Mouse (Mus musculus) cortical plate, adult 2 months (tissue): ENCODE results near the gene Nop10. TPM values are rescaled to one million over a fixed set of nuclear protein-coding genes. Genes with fewer than 3 reads are reported as not detected.
A peak's percentile ranks its signal among the peaks of the same experiment; 100 is the strongest.

Experiments used
- H3K27ac ChIP-seq: fragments of 200-500 bp; 2 replicates; pipeline ENCODE4 v1.5.1; 2012; ENCODE audit warnings: low read length, control low read depth, inconsistent platforms; ENCODE audit not compliant: insufficient read depth
- H3K4me1 ChIP-seq: fragments of 200-500 bp; 2 replicates; pipeline ENCODE4 v1.6.1; 2011; ENCODE audit warnings: low read length; ENCODE audit not compliant: control insufficient read depth, insufficient read depth
- H3K4me3 ChIP-seq: fragments of 200-500 bp; 2 replicates; pipeline ENCODE4 v1.5.1; 2011; ENCODE audit warnings: mild to moderate bottlenecking, low read length, control low read depth; ENCODE audit not compliant: insufficient read depth
- CTCF ChIP-seq: fragments of 200-500 bp; IDR thresholded peaks from 2 replicates; pipeline ENCODE4 v1.5.1; 2011; ENCODE audit warnings: mild to moderate bottlenecking, control low read depth, low read length; ENCODE audit not compliant: insufficient read depth; ENCODE audit errors: extremely low read depth
- POLR2A ChIP-seq: fragments of 200-500 bp; IDR thresholded peaks from 2 replicates; pipeline ENCODE4 v1.6.1; 2011; ENCODE audit warnings: mild to moderate bottlenecking, low read length, control low read depth; ENCODE audit not compliant: insufficient read depth; ENCODE audit errors: extremely low read depth
- polyA plus RNA-seq: library from polyadenylated mRNA; depleted of rRNA; stranded (reverse); fragments of >200 nt; gene quantifications from 2 replicates; pipeline ENCODE4 v1.2.3, GENCODE M21; 2012

The Nop10 gene
- polyA plus RNA-seq, 1 experiment, result 101 TPM

DNA sequence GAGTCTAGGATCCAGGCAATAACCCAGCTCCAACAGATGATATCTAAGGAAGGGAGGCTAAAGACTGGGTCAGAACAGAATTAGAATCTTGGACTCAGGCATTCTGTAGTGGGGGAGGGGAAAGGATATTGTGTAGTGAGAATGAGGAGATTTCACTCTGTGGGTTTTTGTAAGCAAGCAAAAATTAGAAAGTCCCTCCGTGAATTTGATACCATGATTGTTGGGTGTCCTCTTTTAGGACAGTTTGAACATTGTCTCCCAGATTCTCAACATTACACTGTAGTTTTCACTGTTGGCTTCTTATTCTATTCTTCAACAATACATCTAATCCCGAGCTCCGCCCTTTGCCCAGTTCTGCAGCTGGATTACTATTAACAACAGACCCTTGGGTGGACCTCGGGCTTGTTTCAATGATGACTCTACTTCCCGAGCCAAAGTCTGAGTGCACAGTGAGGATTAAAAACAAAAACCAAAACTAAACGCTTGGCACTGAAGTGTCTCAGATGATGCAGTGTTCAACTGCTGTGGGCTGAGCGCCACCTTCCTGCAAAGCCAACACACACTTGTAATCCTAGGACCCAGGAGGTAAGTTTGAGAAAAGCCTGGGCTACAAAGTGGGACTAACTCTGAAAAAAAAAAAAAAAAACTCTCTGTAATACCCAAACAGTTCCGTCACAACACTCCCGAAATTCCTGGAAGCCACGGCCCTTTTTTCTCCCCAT lies 2.3 kb upstream of the Nop10 start, which contains the start of gene Nutm1:
Nutm1 (minus strand) TSS at position 51 of the 722 bp plus-strand sequence.
- no peak for TF ChIP-seq POLR2A
- peak; percentile 42; the same call in 1 of the 2 replicates for TF ChIP-seq CTCF
- Histone ChIP-seq H3K4me3 (no peak within 1 kb of the TSS), H3K27ac (no peak within 1 kb of the TSS), H3K4me1 (no peaks in the 10 kb centered on the region; the same call in 1 of the 2 replicates)

- no peak for TF ChIP-seq POLR2A
- peak; percentile 23; the same call in 1 of the 2 replicates for TF ChIP-seq CTCF
- no peak overlapping the region for H3K27ac ChIP-seq
- peak overlapping the region; percentile 51 for H3K4me3 ChIP-seq
- H3K4me1 ChIP-seq, result no peaks in the 10 kb centered on the region; the same call in 1 of the 2 replicates
Observed at GRCm38 (mm10) chr2:112262779-112263295, 1.1 kb downstream of the Nop10 start.

GRCm38 (mm10) chr2:112264364-112264763 lies 2.6 kb downstream of the Nop10 start:
- no peak overlapping the region for H3K27ac ChIP-seq
- H3K4me3 ChIP-seq, result no peak overlapping the region
- TF ChIP-seq CTCF, result no peak
- TF ChIP-seq POLR2A, result no peak
- H3K4me1 ChIP-seq, result no peaks in the 10 kb centered on the region; the same call in 1 of the 2 replicates

DNA sequence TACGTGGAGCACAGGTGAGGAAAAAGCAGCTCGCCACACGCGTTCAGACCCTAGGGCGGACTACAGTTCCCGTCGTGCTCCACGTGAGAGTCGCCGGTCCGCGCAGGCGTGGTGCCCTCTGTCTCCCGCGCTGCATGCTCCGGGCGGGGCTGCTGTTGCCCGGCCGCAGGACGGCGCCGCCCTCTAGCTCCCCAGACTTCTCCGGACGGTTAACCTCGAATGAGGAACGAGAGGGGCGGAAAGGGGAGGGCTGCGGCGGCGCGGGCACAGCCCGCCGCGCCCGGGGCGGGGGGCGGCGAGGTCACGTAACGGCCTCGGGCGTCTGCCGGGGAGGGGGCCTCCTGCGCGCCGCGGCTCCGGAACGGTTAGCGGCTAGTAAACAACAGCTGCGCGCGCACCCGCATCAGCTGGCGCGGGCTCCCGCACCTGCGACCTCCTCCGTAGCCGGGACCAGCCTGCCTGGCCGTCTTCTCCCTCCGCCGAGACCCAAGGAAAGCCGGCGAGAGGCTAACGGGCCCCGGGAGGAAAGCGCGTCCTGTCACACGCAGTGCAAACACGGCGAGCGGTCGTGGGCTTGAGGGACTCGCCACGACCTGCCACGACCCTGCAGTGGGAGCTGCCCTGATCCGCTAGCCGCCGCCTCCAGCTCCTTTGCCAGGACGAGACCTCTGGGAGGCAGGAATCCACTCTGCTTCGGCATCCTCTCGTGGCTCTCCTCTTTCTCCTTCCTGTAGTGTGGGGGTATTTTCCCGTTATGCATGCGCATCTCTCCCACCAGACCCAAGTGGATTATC lies 3.9 kb downstream of the Nop10 start, which contains the start of gene Slc12a6:
Slc12a6 (plus strand) TSS at position 378 of the 794 bp plus-strand sequence.
- H3K27ac ChIP-seq, result peak within 1 kb of the TSS; percentile 100
- TF ChIP-seq POLR2A, result peak; percentile 51; the same call in 1 of the 2 replicates
- no peak for TF ChIP-seq CTCF
- peak within 1 kb of the TSS; percentile 100 for H3K4me3 ChIP-seq
- H3K4me1 ChIP-seq, result peaks cover 2% of the 10 kb centered on the region; the same call in 1 of the 2 replicates

- H3K4me1 ChIP-seq, result peaks cover 2% of the 10 kb centered on the region; the same call in 1 of the 2 replicates
Observed at GRCm38 (mm10) chr2:112266242-112266592, 4.5 kb downstream of the Nop10 start, which contains the start of gene Gm21985. Gm21985 (plus strand) TSS chr2:112266314.

GRCm38 (mm10) chr2:112266780-112267179 lies 5.1 kb downstream of the Nop10 start:
- H3K27ac ChIP-seq, result peak overlapping the region; percentile 59; the same call in 1 of the 2 replicates
- peak overlapping the region; percentile 100 for H3K4me3 ChIP-seq
- TF ChIP-seq POLR2A (no peak), CTCF (no peak)
- H3K4me1 ChIP-seq, result peaks cover 2% of the 10 kb centered on the region; the same call in 1 of the 2 replicates

More at GRCm38 (mm10) chr2:112266242-112266592, 4.5 kb downstream of the Nop10 start, which contains the start of gene Gm21985:
- Histone ChIP-seq H3K27ac (peak within 1 kb of the TSS; percentile 100), H3K4me3 (peak within 1 kb of the TSS; percentile 100)
- TF ChIP-seq CTCF (no peak), POLR2A (peak; percentile 34; the same call in 1 of the 2 replicates)

GRCm38 (mm10) chr2:112267547-112268269 lies 6.0 kb downstream of the Nop10 start:
- no peak for TF ChIP-seq POLR2A
- no peak for TF ChIP-seq CTCF
- Histone ChIP-seq H3K27ac (no peak overlapping the region), H3K4me3 (peak overlapping the region; percentile 100; the same call in 1 of the 2 replicates), H3K4me1 (peaks cover 2% of the 10 kb centered on the region; the same call in 1 of the 2 replicates)

GRCm38 (mm10) chr2:112270011-112270410 lies 8.3 kb downstream of the Nop10 start:
- no peak overlapping the region for H3K27ac ChIP-seq
- TF ChIP-seq CTCF (no peak), POLR2A (no peak)
- H3K4me3 ChIP-seq, result no peak overlapping the region
- peaks cover 2% of the 10 kb centered on the region; the same call in 1 of the 2 replicates for H3K4me1 ChIP-seq
